Mouse (Mus musculus) naive thymus-derived CD4-positive, alpha-beta T cell, adult 5 months (primary cell): ENCODE data around the gene Phb. TPM values are rescaled to one million over a fixed set of nuclear protein-coding genes. Genes with fewer than 3 reads are reported as not detected.

ENCODE experiments used
- polyA plus RNA-seq: library from polyadenylated mRNA; unstranded; fragments of 100-300 nt; shearing (Covaris generic); gene quantifications from one replicate; pipeline ENCODE4 v1.2.1, GENCODE M21; 2017

Gene Phb
- polyA plus RNA-seq, result 52.9 TPM

DNA sequence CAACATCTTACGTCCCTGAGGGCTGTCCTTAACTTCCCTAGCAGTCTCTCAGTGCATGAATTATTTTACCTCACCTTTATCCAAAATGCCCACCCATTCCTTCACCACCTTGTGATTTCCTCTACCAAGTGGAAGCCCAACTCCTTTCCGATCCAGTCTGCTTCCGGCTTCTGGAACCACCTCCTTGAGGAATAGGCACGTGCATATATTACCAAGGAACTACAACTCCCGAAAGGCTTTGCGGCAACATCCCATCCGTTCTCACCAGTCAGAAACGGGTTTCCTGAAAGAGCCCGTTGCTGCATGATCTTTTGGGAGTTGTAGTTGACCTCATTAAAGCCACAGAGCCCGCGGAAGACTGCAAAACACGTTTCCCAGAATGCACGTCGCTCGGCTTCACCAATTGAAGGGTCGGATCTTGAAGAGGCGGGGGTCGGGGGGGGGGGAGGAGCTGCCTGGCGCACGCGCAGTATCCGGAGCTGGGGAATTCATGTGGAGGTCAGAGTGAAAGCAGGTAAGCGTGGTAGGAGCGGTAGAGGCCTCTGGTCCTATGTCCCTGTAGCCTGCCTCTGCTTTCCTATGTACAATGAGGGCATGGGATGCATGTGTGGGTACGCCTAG lies at the start of gene Phb:
Phb (plus strand) TSS at position 429 of the 621 bp plus-strand sequence.

DNA sequence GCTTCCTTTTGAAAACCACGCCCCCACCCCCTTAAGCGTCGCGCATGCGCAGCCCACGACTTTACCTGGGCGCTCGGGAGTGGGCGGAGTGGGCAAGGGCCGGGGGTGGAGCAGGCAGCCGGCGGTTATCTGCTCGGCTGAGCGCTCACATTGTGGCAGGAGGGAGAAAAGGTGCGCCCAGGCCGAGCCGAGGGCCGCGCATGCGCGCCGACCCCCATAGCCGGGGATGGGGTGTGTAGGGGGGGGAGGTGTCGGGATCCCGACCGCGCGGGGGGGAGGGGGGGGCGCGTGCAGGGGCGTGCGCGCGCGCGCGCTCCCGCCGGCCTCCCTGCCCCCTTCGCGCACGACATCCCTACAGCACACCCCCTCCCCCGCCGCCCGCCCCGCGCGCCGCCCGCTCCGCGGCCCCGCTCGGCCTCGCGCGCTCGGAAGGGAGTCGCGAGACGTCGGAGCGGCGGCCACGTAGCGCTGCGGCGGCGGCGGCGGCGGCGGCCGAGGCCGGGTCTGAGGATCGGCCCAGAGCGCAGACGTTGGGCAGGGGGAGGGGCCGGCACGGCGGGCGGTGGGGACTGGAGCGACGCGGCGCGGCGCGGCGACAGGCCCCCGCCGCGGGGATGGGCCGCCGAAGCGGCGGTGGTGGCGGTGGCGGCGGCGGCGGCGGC lies 45.9 kb downstream of the Phb start, which contains the start of gene Zfp652:
Zfp652 (plus strand) TSS at position 111 of the 662 bp plus-strand sequence.

DNA sequence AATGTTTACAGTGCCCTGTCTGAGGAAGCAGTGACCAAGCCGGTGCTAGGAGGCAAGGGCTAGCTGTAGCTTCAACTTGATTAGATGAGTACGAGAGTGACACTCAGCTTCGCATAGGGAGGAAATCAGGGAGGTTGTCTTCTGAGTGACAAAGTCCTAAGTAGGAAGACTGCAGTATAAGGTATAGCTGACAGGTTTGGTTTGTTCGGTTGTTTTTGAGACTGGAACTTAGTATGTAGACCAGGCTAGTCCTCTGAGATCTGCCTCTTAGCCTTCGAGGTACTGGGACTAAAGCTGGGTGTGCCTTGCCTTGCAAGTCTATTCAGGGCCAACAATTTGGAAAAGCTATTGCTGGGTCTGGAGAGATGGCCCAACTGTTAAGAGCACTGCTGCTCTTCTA lies 56.5 kb downstream of the Phb start, which contains the start of gene B130006D01Rik:
B130006D01Rik (plus strand) TSS at position 301 of the 400 bp plus-strand sequence.

Other genes with a start within 250 kb of the Phb start
- gene Nxph3, start 152.4 kb upstream of the Phb start, polyA plus RNA-seq, result not detected
- gene Ngfr, start 79.2 kb upstream of the Phb start, polyA plus RNA-seq, result not detected
- gene Zfp652, start 45.7 kb downstream of the Phb start, polyA plus RNA-seq, result 45.2 TPM
- gene B130006D01Rik, start 56.6 kb downstream of the Phb start, polyA plus RNA-seq, result 2.9 TPM
- not detected for gene Phospho1, start 157.5 kb downstream of the Phb start, polyA plus RNA-seq
- gene Gngt2, start 170.3 kb downstream of the Phb start, polyA plus RNA-seq, result 16.1 TPM
- gene Abi3, start 175.5 kb downstream of the Phb start, polyA plus RNA-seq, result 29.5 TPM
- not detected for gene B4galnt2, start 247.9 kb downstream of the Phb start, polyA plus RNA-seq